Mouse (Mus musculus): Measurements from ENCODE around the gene Tmem161a. TPM values are rescaled to one million over a fixed set of nuclear protein-coding genes. Genes with fewer than 3 reads are reported as not detected.

The Tmem161a gene
- polyA plus RNA-seq, 1 experiment from 2014 or later: 50.2 TPM

GRCm38 (mm10) chr8:70230837-70231236, 58.7 kb downstream of the Tmem161a start:
- no peak for ATAC-seq
- H3K36me3 ChIP-seq (ENCODE audit: poor library complexity, severe bottlenecking): peaks cover 39% of the 10 kb centered on the region
- H3K9ac ChIP-seq: no peak overlapping the region
- H3K4me1 ChIP-seq: peaks cover 21% of the 10 kb centered on the region
- no peak overlapping the region for H3K27ac ChIP-seq
- no peak overlapping the region for H3K4me2 ChIP-seq
- 93% methylated on average over 9 of the region's 9 CpGs for WGBS
- H3K9me3 ChIP-seq (replicated peaks): no peaks in the 10 kb centered on the region
- H3K4me3 ChIP-seq: no peak overlapping the region
- no peaks in the 10 kb centered on the region for H3K27me3 ChIP-seq

Other genes starting within 250 kb of the Tmem161a start
- 29.5 and 31.7 TPM in 2 replicates for gene Gatad2a, start 176.0 kb upstream of the Tmem161a start, polyA plus RNA-seq (2015; fragmentation: Nextera tagmentation; extraction: Ambion mirVana)
- gene Mau2, start 129.6 kb upstream of the Tmem161a start, polyA plus RNA-seq (2015; fragmentation: Nextera tagmentation; extraction: Ambion mirVana): 73.0 and 78.5 TPM in 2 replicates
- gene Sugp1, start 129.5 kb upstream of the Tmem161a start, polyA plus RNA-seq (2015; fragmentation: Nextera tagmentation; extraction: Ambion mirVana): 56.2 and 63.1 TPM in 2 replicates
- gene Tm6sf2, start 99.4 kb upstream of the Tmem161a start, polyA plus RNA-seq (2015; fragmentation: Nextera tagmentation; extraction: Ambion mirVana): 1.1 and 1.3 TPM in 2 replicates
- 0.14 and 0.16 TPM in 2 replicates for gene Hapln4, start 88.9 kb upstream of the Tmem161a start, polyA plus RNA-seq (2015; fragmentation: Nextera tagmentation; extraction: Ambion mirVana)
- gene Ncan, start 51.5 kb upstream of the Tmem161a start, polyA plus RNA-seq (2015; fragmentation: Nextera tagmentation; extraction: Ambion mirVana): 100 and 102 TPM in 2 replicates
- 33.4 and 37.4 TPM in 2 replicates for gene Nr2c2ap, start 41.0 kb upstream of the Tmem161a start, polyA plus RNA-seq (2015; fragmentation: Nextera tagmentation; extraction: Ambion mirVana)
- gene Rfxank, start 33.2 kb upstream of the Tmem161a start, polyA plus RNA-seq (2015; fragmentation: Nextera tagmentation; extraction: Ambion mirVana): 12.2 and 14.2 TPM in 2 replicates
- gene Borcs8, start 32.9 kb upstream of the Tmem161a start, polyA plus RNA-seq (2015; fragmentation: Nextera tagmentation; extraction: Ambion mirVana): 47.4 and 48.0 TPM in 2 replicates
- 0.23 and 0.45 TPM in 2 replicates for gene Mef2b, start 32.6 kb upstream of the Tmem161a start, polyA plus RNA-seq (2015; fragmentation: Nextera tagmentation; extraction: Ambion mirVana)
- gene Slc25a42, start 39.9 kb downstream of the Tmem161a start, polyA plus RNA-seq (2015; fragmentation: Nextera tagmentation; extraction: Ambion mirVana): 2.0 and 3.0 TPM in 2 replicates
- 75.9 and 76.7 TPM in 2 replicates for gene Sugp2, start 61.9 kb downstream of the Tmem161a start, polyA plus RNA-seq (2015; fragmentation: Nextera tagmentation; extraction: Ambion mirVana)
- gene Armc6, start 62.1 kb downstream of the Tmem161a start, polyA plus RNA-seq (2015; fragmentation: Nextera tagmentation; extraction: Ambion mirVana): 52.8 and 60.1 TPM in 2 replicates
- gene Homer3, start 110.5 kb downstream of the Tmem161a start, polyA plus RNA-seq (2015; fragmentation: Nextera tagmentation; extraction: Ambion mirVana): 65.0 and 66.0 TPM in 2 replicates
- gene Ddx49, start 130.1 kb downstream of the Tmem161a start, polyA plus RNA-seq (2015; fragmentation: Nextera tagmentation; extraction: Ambion mirVana): 52.4 and 53.7 TPM in 2 replicates
- gene Cope, start 130.2 kb downstream of the Tmem161a start, polyA plus RNA-seq (2015; fragmentation: Nextera tagmentation; extraction: Ambion mirVana): 268 and 274 TPM in 2 replicates
- gene Cers1, start 143.4 kb downstream of the Tmem161a start, polyA plus RNA-seq (2015; fragmentation: Nextera tagmentation; extraction: Ambion mirVana): 18.2 and 20.1 TPM in 2 replicates
- gene Gdf1, start 157.5 kb downstream of the Tmem161a start, polyA plus RNA-seq (2015; fragmentation: Nextera tagmentation; extraction: Ambion mirVana): 0.89 and 2.5 TPM in 2 replicates
- gene Upf1, start 180.9 kb downstream of the Tmem161a start, polyA plus RNA-seq (2015; fragmentation: Nextera tagmentation; extraction: Ambion mirVana): 14.2 and 16.3 TPM in 2 replicates
- gene Comp, start 201.2 kb downstream of the Tmem161a start, polyA plus RNA-seq (2015; fragmentation: Nextera tagmentation; extraction: Ambion mirVana): 0.18 and 0.35 TPM in 2 replicates

Data from forebrain, embryonic 13.5 days (tissue).